9 mouse cellular contexts compared by ENCODE assay signal in the genomic region with DNA sequence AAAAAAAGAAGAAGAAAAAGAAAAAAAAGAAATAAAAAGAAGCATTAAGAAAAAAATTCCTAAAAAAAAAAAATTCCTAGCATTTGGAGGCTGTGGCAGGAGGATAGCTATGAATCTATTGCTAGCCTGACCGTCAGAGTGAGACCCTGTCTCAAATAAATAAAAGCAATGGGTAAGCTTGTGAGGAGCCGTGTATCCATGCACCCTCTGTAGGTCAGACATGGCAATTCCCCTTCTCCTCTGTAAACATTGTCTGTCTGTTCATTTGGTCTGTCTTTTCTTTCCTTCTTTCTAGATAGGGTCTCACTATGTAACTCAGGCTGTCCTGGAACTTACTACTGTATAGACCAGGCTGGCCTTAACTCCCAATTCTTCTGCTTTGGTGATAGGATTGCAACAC. TPM values are rescaled to one million over a fixed set of nuclear protein-coding genes. Genes with fewer than 3 reads are reported as not detected.
DNase-seq lines count a peak whose midpoint lies in the region; ATAC-seq and TF ChIP-seq lines count a peak whose summit lies in the region.
"Had no signal": no experiment of that assay in that cellular context is flagged by ENCODE, and none has a peak within 500 bp of the region (broad histone marks: within the 10 kb centered on the region; RNA-seq: fewer than 3 reads in every experiment).

No protein-coding gene starts in this region.

- no peak overlapping the region for H3K4me3 ChIP-seq in heart, postnatal 0 days (ENCODE audit: low read depth, low read length)
- no peak overlapping the region for H3K4me3 ChIP-seq in midbrain, embryonic 14.5 days (replicated peaks; ENCODE audit: low read depth, low read length)
- no peak overlapping the region for H3K4me3 ChIP-seq in midbrain, embryonic 10.5 days
- H3K4me3 ChIP-seq in embryonic facial prominence, embryonic 13.5 days: no peak overlapping the region
- H3K4me3 ChIP-seq: hindbrain, embryonic 10.5 days had no signal

- H3K36me3 ChIP-seq in heart, postnatal 0 days (replicated peaks; ENCODE audit: control insufficient read depth, insufficient read depth, low read length): no peaks in the 10 kb centered on the region
- no peaks in the 10 kb centered on the region for H3K36me3 ChIP-seq in midbrain, embryonic 14.5 days (ENCODE audit: control insufficient read depth, insufficient read depth, low read length)
- H3K36me3 ChIP-seq in midbrain, embryonic 10.5 days: no peaks in the 10 kb centered on the region
- H3K36me3 ChIP-seq in embryonic facial prominence, embryonic 13.5 days: no peaks in the 10 kb centered on the region
- H3K36me3 ChIP-seq: hindbrain, embryonic 10.5 days had no signal

- 33% methylated on average over 2 of the region's 2 CpGs for WGBS in heart, postnatal 0 days
- WGBS in midbrain, embryonic 14.5 days: 27% methylated on average over 2 of the region's 2 CpGs
- WGBS in midbrain, embryonic 10.5 days: 35% methylated on average over 2 of the region's 2 CpGs
- WGBS in embryonic facial prominence, embryonic 13.5 days: 18% methylated on average over 2 of the region's 2 CpGs

- no peak for TF ChIP-seq EP300 in heart, postnatal 0 days (IDR thresholded peaks at IDR 0.05; ENCODE audit: low read depth)

- H3K27ac ChIP-seq in heart, postnatal 0 days (ENCODE audit: low read depth): no peak overlapping the region
- H3K27ac ChIP-seq in midbrain, embryonic 14.5 days (replicated peaks; ENCODE audit: low read depth, low read length): no peak overlapping the region
- H3K27ac ChIP-seq in midbrain, embryonic 10.5 days (replicated peaks): no peak overlapping the region
- peak overlapping the region; percentile 62; the same call in 1 of the 2 replicates for H3K27ac ChIP-seq in embryonic facial prominence, embryonic 13.5 days
- H3K27ac ChIP-seq: hindbrain, embryonic 10.5 days had no signal

- H3K4me2 ChIP-seq in heart, postnatal 0 days (ENCODE audit: low read depth, low read length): no peak overlapping the region
- H3K4me2 ChIP-seq in midbrain, embryonic 14.5 days (ENCODE audit: low read length): no peak overlapping the region
- no peak overlapping the region for H3K4me2 ChIP-seq in embryonic facial prominence, embryonic 13.5 days

- no peaks in the 10 kb centered on the region for H3K27me3 ChIP-seq in heart, postnatal 0 days (ENCODE audit: control insufficient read depth, insufficient read depth, low read length)
- no peaks in the 10 kb centered on the region for H3K27me3 ChIP-seq in midbrain, embryonic 14.5 days (ENCODE audit: control insufficient read depth, insufficient read depth, low read length)
- no peaks in the 10 kb centered on the region for H3K27me3 ChIP-seq in midbrain, embryonic 10.5 days (ENCODE audit: low read depth, poor library complexity, severe bottlenecking)
- H3K27me3 ChIP-seq in embryonic facial prominence, embryonic 13.5 days: no peaks in the 10 kb centered on the region

- H3K4me1 ChIP-seq in heart, postnatal 0 days (ENCODE audit: control insufficient read depth, insufficient read depth): 0 out of 2 replicates have a peak, but pooled peaks cover 3% of the 10 kb centered on the region
- no peaks in the 10 kb centered on the region for H3K4me1 ChIP-seq in midbrain, embryonic 14.5 days (ENCODE audit: control insufficient read depth, insufficient read depth, low read length)
- H3K4me1 ChIP-seq in midbrain, embryonic 10.5 days: no peaks in the 10 kb centered on the region
- peaks cover 9% of the 10 kb centered on the region; the same call in 1 of the 2 replicates for H3K4me1 ChIP-seq in embryonic facial prominence, embryonic 13.5 days
- H3K4me1 ChIP-seq: hindbrain, embryonic 10.5 days had no signal

- peak; percentile 61 for TF ChIP-seq CTCF in heart, postnatal 0 days (IDR thresholded peaks at IDR 0.05; ENCODE audit: low read depth)

- peak; percentile 45; the same call in 1 of the 2 replicates for ATAC-seq in heart, postnatal 0 days (ENCODE audit: insufficient read depth, low read depth)
- ATAC-seq in midbrain, embryonic 14.5 days (ENCODE audit: low FRiP score, low TSS enrichment): no peak
- ATAC-seq in embryonic facial prominence, embryonic 13.5 days (ENCODE audit: insufficient number of reproducible peaks, insufficient read depth, low FRiP score, low TSS enrichment, low read depth): no peak
- no peak for ATAC-seq in monocyte, adult 5-6 weeks (replicated peaks; ENCODE audit: insufficient number of reproducible peaks, low FRiP score, low TSS enrichment, poor library complexity, severe bottlenecking)

- H3K9me3 ChIP-seq in heart, postnatal 0 days (replicated peaks; ENCODE audit: control insufficient read depth, low read length): no peaks in the 10 kb centered on the region
- no peaks in the 10 kb centered on the region for H3K9me3 ChIP-seq in midbrain, embryonic 14.5 days (ENCODE audit: control insufficient read depth, low read length)
- H3K9me3 ChIP-seq in midbrain, embryonic 10.5 days (replicated peaks): no peaks in the 10 kb centered on the region
- no peaks in the 10 kb centered on the region for H3K9me3 ChIP-seq in embryonic facial prominence, embryonic 13.5 days
- H3K9me3 ChIP-seq: hindbrain, embryonic 10.5 days had no signal

- intact Hi-C loops in heart, postnatal 36 days (cut with DNase I): loop anchor here (1.0 to 2.0 kb wide), 2 partner anchors 39 to 94 kb away; no protein-coding TSS in a partner anchor
- intact Hi-C loops in gastrocnemius, postnatal 14 days (cut with DNase I; ENCODE audit: low total_unique reads): no loop called here

- peak; percentile 42 for DNase-seq in heart, postnatal 0 days (ENCODE audit: low spot score)
- no peak for DNase-seq in heart, postnatal 36 days
- peak; percentile 47 for DNase-seq in midbrain, embryonic 14.5 days
- DNase-seq in midbrain, embryonic 10.5 days (ENCODE audit: low spot score): no peak
- DNase-seq in gastrocnemius, postnatal 14 days: no peak
- DNase-seq: thymus, postnatal 14 days had no signal

- no peak overlapping the region for H3K9ac ChIP-seq in heart, postnatal 0 days (replicated peaks; ENCODE audit: low read depth, low read length)
- H3K9ac ChIP-seq in midbrain, embryonic 14.5 days (replicated peaks; ENCODE audit: low read length): no peak overlapping the region
- H3K9ac ChIP-seq in embryonic facial prominence, embryonic 13.5 days: no peak overlapping the region

RNA-seq across cellular contexts. Expression of gene Asprv1, which starts 10.5 kb away (rescaled TPM):
- total RNA-seq in heart, postnatal 0 days (2014; rRNA removed; ENCODE audit: low replicate concordance): 0.38 and 3.1 TPM in 2 replicates
- polyA plus RNA-seq in heart, postnatal 0 days (2015; fragmentation: Nextera tagmentation; extraction: Ambion mirVana): 0.32 and 0.36 TPM in 2 replicates
- total RNA-seq in heart, postnatal 36 days (2021): not detected
- polyA plus RNA-seq in midbrain, embryonic 14.5 days (2014; fragmentation: Nextera tagmentation; extraction: Ambion mirVana): 0.76 and 0.92 TPM in 2 replicates
- 0.25 and 0.53 TPM in 2 replicates for polyA plus RNA-seq in midbrain, embryonic 10.5 days (2016; fragmentation: Nextera tagmentation; extraction: Ambion mirVana)
- 12.1 and 13.4 TPM in 2 replicates for polyA plus RNA-seq in embryonic facial prominence, embryonic 13.5 days (2015; fragmentation: Nextera tagmentation; extraction: Ambion mirVana)
- total RNA-seq in monocyte, adult 5-6 weeks (2017): 0.29 to 0.96 TPM in 2 of 3 replicates, not detected in the other
- under 1 TPM in 1 of 2 experiments, not detected in 1; 0.13 TPM for total RNA-seq in gastrocnemius, postnatal 14 days (2021)

RNA-seq across cellular contexts. Expression of gene Mxd1, which starts 30.5 kb away (rescaled TPM):
- total RNA-seq in heart, postnatal 0 days (2014; rRNA removed; ENCODE audit: low replicate concordance): 5.0 and 7.7 TPM in 2 replicates
- 3.6 and 4.9 TPM in 2 replicates for polyA plus RNA-seq in heart, postnatal 0 days (2015; fragmentation: Nextera tagmentation; extraction: Ambion mirVana)
- total RNA-seq in heart, postnatal 36 days (2021): 1 to 10 TPM; 8.8 to 9.5 TPM
- 16.2 and 24.2 TPM in 2 replicates for polyA plus RNA-seq in midbrain, embryonic 14.5 days (2014; fragmentation: Nextera tagmentation; extraction: Ambion mirVana)
- 9.1 and 15.3 TPM in 2 replicates for polyA plus RNA-seq in midbrain, embryonic 10.5 days (2016; fragmentation: Nextera tagmentation; extraction: Ambion mirVana)
- 12.8 and 14.9 TPM in 2 replicates for polyA plus RNA-seq in embryonic facial prominence, embryonic 13.5 days (2015; fragmentation: Nextera tagmentation; extraction: Ambion mirVana)
- total RNA-seq in monocyte, adult 5-6 weeks (2017): 87.4 to 128 TPM (median 90.9 TPM) in 3 replicates
- 1 to 10 TPM; 3.9 to 4.0 TPM for total RNA-seq in gastrocnemius, postnatal 14 days (2021)

RNA-seq across cellular contexts. Expression of gene Snrnp27, which starts 45.9 kb away (rescaled TPM):
- total RNA-seq in heart, postnatal 0 days (2014; rRNA removed; ENCODE audit: low replicate concordance): 10.3 and 16.8 TPM in 2 replicates
- 86.6 and 92.1 TPM in 2 replicates for polyA plus RNA-seq in heart, postnatal 0 days (2015; fragmentation: Nextera tagmentation; extraction: Ambion mirVana)
- total RNA-seq in heart, postnatal 36 days (2021): 10 to 100 TPM; 43.2 to 47.2 TPM
- polyA plus RNA-seq in midbrain, embryonic 14.5 days (2014; fragmentation: Nextera tagmentation; extraction: Ambion mirVana): 101 and 105 TPM in 2 replicates
- polyA plus RNA-seq in midbrain, embryonic 10.5 days (2016; fragmentation: Nextera tagmentation; extraction: Ambion mirVana): 128 and 133 TPM in 2 replicates
- polyA plus RNA-seq in embryonic facial prominence, embryonic 13.5 days (2015; fragmentation: Nextera tagmentation; extraction: Ambion mirVana): 137 and 148 TPM in 2 replicates
- total RNA-seq in monocyte, adult 5-6 weeks (2017): 67.2 to 70.2 TPM (median 68.0 TPM) in 3 replicates
- 10 to 100 TPM; 67.5 to 78.2 TPM for total RNA-seq in gastrocnemius, postnatal 14 days (2021)

Comparison
In these comparisons a context has a peak if more than half of its experiments do, and no peak if none do; other contexts are left out.
1. DNase-seq: peak in heart, postnatal 0 days (single experiment) and midbrain, embryonic 14.5 days (single experiment); none in heart, postnatal 36 days (0 of 2), midbrain, embryonic 10.5 days (single experiment) and gastrocnemius, postnatal 14 days (single experiment).